Mouse (Mus musculus) brain, embryonic 14.5 days (tissue): ENCODE measurements around the gene Cbx2.

Source experiments
- CTCF ChIP-seq: fragments of 200-500 bp; IDR thresholded peaks from 2 replicates; pipeline ENCODE4 v1.5.1; 2012; ENCODE audit warnings: inconsistent platforms, mild to moderate bottlenecking, moderate library complexity, borderline replicate concordance; ENCODE audit not compliant: insufficient read depth, insufficient read length; ENCODE audit errors: extremely low read depth
- POLR2A ChIP-seq: fragments of 200-500 bp; IDR thresholded peaks from 2 replicates; pipeline ENCODE4 v1.6.1; 2012; ENCODE audit warnings: mild to moderate bottlenecking, inconsistent platforms, borderline replicate concordance; ENCODE audit not compliant: poor library complexity, insufficient read depth, insufficient read length, severe bottlenecking; ENCODE audit errors: extremely low read depth

- peak; percentile 58; the same call in 1 of the 2 replicates for TF ChIP-seq CTCF
- no peak for TF ChIP-seq POLR2A
These were observed 31.9 kb downstream of the Cbx2 start for GRCm38 (mm10) chr11:119054351-119055345.
